Mouse (Mus musculus) adrenal gland, postnatal 10 days (tissue): ENCODE results near the gene Zcchc2. TPM values are rescaled to one million over a fixed set of nuclear protein-coding genes. Genes with fewer than 3 reads are reported as not detected.

Experiments
- DNase-seq: peaks from one replicate; pipeline ENCODE4 v3.0.0; 2021; ENCODE audit warnings: mixed read lengths
- total RNA-seq, 2 experiments: library from RNA; stranded (reverse); gene quantifications; 2 replicates each; pipeline ENCODE4 v1.2.3; 2021

Zcchc2 gene
- total RNA-seq, 2 experiments from 2014 or later, result 14.0 to 16.3 TPM

DNA sequence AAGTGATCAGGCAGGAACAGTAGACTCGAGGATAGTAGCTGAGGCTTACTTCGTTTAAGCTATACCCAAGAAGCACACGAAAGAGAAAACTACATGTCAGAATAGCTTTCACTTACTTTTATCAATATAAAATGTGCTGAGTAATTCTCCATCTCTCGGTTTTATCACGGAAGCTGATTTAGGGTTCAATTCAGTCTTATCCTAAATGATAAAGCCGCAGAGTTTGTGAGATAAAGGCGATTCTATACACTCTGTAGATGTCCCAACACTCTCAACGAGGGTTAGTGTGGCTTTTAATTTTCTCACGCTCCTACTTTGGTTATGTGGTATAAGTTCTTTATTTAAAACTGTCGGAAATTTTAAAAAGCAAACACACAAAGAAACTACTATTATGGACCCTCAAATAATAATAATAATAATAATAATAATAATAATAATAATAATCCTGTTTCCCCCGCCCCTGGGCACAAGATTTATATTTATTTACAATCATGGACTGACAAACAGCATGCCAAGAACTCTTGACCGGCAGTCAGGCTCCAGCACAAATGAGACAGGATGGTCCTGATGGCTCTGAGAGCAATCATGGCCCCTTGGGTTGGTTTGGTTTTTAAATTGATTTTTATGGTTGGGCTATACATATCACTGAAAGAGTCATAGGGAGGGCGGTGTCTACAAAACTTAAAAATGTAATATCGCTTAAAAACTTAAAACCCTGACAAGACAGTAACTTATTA is 1.1 kb upstream of the Zcchc2 start:
- no peak for DNase-seq

DNA sequence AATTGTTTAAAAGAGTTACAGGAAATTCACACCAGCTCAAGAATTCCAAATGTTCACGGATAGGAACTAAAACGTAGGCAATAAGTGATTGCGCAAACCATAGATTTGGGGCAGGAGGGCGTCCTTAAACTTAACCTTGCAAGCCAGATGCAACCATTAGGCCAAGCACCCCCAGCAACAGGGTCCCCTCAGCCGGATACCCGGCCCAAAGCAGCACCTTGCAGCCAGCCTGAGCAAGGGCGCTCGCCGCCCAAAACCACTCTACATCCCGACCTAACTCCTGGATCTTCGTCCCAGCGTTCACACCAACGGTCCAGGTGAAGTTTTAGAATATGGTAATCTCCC is 594 bp upstream of the Zcchc2 start:
- DNase-seq, result peak; percentile 53

DNA sequence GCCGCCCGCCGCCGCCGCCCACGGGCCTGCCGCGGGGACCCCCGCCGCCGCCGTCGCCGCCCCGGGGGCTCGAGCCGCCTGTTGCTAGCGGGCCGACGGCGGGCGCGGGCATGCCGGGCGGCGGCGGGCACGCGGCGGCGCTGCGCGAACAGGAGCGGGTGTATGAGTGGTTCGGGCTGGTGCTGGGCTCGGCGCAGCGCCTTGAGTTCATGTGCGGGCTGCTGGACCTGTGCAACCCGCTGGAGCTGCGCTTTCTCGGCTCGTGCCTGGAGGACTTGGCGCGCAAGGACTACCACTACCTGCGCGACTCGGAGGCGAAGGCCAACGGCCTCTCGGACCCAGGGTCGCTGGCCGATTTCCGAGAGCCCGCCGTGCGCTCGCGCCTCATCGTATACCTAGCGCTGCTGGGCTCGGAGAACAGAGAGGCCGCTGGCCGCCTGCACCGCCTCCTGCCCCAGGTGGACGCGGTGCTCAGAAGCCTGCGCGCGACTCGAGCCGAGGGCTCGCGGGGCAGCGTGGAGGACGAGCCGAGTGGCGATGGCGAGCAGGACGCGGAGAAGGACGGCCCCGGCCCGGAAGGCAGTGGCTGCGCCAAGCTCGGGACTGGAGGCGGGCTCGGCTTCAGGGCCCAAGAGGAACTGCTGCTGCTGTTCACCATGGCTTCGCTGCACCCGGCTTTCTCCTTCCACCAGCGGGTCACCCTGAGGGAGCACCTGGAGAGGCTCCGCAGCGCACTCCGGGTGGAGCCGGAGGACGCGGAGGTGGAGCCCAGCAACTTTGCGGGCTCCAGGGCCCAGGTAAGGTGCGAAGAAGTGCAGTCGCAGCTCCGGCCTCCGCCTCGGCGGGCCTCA is 930 bp downstream of the Zcchc2 start:
- DNase-seq, result peak; percentile 76

DNA sequence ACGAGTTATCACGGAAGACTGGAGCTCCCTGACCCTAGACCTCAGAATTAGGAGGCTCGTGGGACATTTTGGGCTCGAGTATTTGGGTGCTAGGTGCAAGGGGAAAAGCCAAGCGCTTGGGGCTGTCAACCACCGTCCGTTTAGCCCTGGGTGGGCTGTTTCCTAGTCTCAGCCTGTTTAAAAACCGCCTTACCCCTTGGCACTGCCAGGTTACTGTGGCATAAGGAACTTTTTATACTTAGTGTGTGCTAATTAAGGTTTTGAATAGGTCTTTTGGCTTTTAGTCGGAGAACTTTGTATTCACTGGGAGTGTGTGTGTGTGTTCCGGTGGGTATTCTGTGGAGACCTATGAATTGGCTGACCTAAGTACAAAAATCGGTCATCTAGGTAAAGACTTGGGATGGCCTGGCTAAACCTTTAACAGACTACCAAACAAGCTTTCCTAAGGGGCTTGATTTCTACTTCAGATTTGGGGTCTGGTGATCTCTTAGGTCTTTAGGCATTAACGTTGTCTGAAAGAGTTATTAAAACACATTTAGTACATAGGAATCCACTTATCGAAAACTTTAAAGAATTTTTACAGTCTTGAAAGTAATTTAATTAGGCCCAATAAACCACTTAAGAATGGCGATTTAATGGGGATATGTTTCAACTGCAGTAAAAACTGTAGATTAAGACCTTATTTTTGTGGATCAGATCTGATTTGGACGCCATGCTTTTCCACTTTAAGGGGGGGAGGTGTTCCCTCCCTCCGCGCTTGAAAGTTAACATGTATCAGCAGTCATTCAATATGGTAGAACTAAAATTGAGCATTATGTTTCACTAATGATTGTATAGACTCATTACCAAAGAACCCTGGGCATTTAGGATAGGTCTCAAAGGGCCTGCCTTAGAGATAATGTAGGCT is 2.0 kb downstream of the Zcchc2 start:
- no peak for DNase-seq

DNA sequence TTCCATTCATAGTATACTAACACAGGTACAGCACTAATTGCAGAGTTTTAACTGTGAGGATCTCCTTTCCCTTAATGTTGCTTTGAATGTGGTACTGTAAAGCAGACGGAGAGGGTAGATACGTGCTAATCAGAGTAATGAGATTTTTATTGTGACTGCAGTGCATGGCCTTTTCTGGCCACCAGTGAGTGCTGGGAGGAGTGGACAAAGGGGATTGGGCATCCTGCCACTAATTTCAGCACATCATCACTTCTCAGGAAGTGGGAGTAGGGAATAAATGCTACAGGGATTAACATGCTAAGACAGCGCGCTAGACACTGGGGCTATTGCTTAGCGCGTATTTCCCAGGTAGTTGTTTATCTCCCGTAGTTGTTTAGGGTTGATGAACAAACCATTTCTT is 3.0 kb downstream of the Zcchc2 start:
- peak; percentile 61 for DNase-seq

DNA sequence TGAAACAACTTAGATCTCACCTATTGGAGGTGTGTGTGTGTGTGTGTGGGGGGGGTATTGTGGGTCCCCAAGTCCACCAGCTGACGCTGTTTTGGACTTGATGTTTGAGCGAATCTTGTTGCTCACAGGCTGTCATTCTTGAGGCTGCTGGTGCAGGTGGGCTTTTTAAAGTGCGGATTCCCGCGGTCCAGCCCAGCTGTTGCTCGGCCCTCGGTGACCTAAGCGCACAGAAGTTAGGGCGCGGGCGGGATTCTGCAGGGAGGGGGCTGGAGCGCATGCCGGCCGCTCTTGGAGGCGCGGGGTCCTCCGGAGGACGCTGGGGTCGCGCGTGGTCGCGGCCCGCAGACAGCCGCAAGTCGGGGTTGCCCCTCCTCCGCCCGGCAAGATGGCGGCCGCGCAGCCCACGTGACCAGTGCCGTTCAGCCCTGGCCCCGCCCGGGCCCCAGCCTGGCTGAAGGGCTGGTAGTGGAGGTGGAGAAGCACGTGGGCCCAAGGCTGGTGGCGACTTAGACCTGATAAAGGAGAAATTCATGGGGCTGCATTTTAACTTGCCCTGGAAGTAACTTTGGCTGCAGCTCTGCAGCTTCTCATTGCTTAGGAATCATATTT is 3.5 kb downstream of the Zcchc2 start:
- peak; percentile 94 for DNase-seq

DNA sequence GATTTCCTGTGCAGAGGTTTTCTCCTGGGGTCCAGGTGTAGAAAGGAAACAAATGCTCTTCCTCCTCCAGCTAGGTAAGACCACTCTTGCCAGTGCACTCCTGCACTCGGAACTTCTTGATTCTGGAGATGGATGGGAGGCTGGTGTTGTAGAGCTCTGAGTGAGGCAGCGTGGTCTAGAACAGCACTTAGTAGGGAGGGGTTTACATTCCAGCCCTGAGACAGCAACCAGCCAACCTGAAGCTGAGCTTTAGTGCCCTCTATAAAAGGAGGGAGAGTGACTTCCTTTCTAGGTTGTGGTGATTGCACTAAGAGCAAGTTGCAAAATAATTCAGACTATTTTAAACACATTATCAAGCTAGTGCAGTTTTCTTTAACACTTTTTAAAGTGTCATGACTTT is 5.8 kb downstream of the Zcchc2 start:
- no peak for DNase-seq

DNA sequence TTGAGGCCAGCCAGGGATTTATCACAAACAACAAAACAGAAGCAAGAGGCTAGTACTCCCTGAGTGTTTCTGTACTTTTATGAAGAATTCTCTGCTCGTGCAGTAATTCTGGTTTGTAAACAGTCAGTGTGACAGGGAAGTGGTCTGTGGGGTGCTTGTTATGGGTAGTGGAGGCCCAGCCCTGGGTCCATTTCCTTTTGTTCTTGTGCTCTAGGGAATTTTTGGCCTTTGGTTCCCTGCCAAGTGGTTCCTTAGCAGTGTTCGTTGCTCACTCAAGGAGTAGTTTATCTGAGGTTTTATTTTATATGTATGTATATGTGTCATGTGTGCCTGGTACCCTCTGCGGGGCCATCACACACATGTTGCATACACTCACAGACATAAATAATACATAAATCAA is 7.1 kb downstream of the Zcchc2 start:
- DNase-seq, result peak; percentile 60

DNA sequence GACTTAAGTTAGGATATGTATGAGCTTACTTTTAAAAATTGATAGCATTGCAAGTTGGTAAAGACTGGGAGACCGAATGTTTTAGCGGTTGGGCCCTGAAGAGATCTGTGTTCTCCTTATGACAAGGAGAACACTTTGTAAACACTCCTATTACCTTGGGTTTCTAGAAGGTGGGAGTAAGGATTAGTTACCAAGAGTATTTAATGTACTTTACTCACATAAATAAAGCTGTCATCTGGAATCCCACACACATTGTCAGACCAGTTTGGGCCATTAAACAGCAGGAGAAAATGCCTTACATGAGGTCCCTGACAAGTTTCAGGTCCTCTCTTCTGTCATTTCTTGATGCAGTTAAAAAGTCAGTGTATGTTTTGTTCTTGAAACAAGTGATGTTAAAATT is 9.6 kb downstream of the Zcchc2 start:
- no peak for DNase-seq

DNA sequence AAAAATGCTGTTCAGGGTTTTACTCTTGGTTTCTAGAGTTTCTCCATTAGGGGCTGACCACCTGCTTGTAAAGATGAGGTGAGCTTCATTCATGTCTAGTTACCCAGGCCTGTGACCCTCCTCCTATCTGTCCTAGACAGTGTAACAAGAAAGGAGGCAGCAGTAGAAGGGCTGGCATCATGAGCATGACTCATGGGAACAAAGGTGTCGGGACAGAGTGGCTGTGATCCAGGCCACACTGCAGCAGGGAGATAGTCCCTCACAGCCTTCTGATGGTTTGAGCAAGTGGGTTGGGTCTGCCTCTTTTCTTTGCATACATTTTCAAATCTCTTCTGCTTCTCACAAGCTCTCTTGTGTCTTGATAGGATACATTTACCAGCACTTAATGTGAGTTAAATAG is 17.4 kb downstream of the Zcchc2 start:
- DNase-seq, result peak; percentile 25

DNA sequence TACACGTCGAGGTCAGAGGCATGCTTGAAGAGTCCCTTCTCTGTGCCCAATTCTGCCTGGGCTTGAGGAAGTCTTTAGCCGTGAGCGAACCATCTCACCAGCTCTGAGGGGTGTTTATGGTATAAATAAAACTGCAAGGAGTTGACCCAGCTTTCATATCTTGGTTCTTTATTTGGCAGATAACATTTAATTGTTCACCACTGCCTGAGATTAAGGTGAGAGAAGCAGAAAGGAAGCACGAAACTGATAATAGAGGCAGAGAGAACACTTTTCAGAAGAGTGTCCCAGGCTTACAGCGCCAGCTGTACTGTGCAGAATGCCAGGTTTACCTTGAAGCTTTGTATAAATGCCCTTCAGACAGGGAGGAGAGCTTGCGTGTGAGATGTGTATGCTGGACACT is 20.9 kb downstream of the Zcchc2 start:
- no peak for DNase-seq

DNA sequence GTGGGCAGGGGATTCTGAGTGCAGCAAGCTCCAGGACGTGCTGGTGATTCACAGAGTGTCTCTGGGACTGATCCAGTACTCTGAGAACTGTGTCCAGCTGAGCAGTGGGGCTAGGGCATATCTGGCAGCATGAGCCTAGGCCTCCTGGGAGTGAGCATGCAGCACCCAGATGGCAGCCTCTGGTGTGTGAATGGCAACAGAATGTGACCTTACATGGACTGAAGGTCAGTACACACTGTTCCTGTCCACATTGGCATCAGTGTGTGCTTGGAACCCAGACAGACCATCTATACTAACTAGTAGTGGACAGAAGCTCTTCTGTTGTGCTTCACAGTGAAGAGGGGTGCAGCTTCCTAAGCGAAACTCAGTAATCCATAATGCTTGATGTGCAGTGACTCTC is 23.6 kb downstream of the Zcchc2 start:
- peak; percentile 56 for DNase-seq

DNA sequence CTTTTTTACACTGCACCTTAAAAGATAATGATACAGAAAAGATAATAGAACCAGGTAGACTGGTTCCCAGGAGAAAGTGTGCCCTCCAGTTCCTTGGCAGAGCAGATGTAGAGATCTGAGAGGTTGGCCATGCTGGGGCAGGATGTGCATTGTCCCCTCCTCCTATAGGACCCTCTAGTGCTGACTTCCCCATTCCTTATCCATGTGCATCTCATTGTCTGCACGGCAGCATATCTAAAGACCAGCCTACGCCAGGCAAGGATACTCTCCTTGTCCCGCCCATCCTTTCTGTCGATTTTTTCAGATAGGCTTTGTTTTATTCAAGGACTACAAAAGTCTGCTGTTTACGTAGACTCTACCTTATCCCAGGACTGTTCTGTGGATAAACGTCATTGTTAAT is 26.1 kb downstream of the Zcchc2 start:
- DNase-seq, result no peak

DNA sequence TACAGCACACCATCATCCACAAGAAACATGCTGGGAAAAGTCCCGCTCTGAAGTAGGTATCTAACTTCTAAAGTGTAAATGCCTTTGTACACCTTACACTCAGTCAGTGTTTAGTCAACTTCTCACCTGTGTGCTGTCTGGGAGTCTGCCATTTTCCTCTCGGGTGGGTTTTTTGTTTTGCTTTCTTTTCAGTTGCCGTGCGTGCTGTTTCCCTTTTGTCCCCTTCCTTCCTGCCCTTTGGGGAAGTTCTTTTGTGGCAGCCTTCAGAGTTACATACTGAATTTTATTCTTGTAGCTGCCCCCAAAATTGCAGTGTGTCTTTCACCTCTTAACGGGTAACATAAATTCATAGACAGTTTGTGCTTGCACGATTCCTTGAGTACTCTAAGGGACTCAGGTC is 29.6 kb downstream of the Zcchc2 start:
- DNase-seq, result no peak

DNA sequence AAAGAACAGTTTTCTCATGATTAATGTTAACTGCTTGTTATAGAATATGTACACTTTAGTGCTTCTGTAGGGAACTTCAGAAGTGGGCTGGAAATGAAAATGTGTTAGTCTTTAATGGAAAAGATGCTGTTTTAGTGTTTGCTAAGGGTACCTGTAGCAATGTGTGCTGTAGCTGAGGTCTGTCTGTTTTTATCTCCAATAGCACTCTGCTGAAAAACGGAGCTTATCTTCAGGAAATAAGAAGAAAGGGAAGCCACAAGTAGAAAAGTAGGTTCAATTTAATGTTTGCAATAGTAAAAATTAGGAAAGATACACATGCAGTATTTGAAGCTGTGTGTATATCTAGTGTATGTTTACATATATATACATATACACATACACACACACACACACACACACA is 32.8 kb downstream of the Zcchc2 start:
- no peak for DNase-seq

DNA sequence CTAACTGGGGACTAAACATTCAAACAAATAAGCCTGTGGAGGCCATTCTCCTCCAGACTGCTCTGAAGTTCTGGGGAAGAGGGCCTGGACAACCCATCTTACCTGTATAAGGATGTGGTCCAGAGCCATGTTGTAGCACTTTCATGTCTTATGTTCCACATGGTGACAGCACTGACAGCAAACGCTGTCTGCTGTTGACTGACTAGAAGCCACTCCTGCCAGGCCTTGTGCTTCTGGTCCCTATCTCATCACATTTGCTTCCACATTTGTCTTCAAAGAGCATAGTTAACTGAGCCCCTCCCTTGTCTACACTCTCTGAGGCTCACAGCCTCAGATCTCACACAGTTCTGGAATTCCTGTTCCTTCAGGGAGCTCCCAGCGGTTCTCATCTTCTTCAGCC is 34.0 kb downstream of the Zcchc2 start:
- no peak for DNase-seq

DNA sequence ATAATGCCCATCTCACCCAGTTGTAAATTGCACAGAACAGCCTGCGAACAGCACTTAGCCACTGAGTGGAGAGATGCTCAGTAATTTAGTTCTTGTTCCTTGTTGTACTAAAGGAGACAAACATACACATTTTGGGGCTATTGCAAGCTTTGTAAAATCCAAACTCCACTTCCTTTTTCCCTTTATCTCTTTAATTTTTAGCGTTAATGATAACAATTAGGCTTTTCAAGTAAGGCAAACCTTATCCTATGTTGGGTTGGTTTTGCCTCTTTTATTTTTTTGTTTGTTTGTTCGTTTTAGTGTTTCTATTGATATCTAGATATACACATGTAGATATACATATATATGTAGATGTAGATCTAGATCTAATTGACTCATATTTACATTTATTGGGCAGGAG is 34.6 kb downstream of the Zcchc2 start:
- no peak for DNase-seq

DNA sequence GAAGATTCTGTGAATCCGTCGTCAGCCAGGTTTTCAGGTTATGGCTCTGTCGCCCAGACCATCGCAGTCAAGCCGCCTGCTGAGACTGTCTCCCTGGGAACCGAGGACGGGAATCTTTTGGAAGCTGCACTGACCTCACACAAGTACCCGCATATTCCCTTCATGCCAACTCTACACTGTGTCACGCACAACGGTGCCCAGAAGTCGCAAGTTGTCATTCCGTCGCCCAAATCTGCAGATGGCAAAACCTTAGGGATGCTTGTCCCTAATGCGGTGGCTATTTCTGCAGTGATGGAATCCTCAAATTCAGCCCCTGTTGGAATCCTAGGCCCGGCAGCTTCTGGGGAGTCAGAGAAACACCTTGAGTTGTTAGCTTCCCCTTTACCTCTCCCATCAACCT is 39.6 kb downstream of the Zcchc2 start:
- no peak for DNase-seq

DNA sequence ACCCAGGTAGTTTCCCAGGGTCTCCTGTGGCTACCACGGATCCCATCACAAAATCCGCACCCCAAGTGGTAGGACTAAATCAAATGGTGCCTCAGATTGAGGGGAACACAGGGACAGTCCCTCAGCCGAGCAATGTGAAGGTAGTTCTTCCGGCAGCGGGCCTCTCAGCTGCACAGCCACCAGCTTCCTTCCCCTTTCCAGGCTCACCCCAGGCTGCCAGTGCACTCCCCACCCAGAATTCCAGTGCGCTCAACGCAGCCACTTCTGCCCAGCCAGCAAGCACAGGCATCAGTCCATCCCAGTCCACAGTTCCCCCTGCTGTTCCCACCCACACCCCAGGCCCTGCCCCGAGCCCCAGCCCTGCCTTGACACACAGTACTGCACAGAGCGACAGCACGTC is 40.1 kb downstream of the Zcchc2 start:
- DNase-seq, result no peak

DNA sequence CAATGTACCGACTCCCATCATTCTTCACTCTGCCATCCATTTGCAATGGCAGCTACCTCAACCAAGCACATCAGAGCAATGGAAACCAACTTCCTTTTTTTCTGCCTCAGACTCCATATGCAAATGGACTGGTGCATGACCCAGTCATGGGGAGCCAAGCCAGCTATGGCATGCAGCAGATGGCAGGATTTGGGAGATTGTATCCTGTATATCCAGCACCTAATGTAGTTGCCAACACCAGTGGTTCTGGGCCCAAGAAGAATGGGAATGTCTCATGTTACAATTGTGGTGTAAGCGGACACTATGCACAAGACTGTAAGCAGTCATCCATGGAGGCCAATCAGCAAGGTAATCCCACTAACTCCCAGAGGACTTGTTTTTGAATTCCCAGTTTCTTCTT is 40.7 kb downstream of the Zcchc2 start:
- DNase-seq, result no peak

DNA sequence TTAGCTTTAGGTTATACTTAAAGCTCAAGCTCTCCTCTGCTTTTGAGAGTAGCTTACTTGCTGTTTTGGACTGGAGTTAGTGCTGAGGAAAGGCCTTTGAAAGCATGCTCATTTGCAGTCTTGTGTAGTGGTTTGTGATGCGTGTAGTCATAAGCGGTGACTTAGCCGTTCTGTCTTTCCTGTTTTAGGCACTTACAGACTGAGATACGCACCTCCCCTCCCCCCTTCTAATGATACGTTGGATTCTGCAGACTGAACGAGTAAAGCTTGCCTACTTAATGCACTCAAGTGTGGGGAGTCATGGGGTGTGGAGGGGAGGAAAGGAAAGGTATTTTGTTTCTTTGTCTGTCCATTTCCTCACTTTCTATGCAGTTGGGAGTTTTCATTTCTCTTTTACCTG is 41.7 kb downstream of the Zcchc2 start:
- DNase-seq, result no peak

DNA sequence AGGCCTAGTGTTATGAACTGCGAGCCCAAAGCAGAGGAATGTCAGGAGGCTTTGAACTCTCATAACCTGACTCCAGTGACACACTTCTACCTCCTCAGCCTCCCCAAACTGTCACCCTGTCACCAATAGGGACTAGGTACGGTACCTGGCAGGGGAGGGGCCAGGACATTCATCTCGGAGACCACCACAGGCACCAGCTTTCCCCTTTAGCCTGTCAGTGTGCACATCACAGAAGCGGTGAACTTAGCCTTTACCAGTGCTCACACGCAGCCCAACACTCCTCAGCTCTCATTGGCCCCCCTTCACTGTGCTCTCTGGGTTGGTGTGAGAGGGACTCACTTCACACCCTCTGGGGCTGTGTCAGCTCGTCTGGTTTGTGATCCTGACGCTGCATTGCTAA is 44.6 kb downstream of the Zcchc2 start:
- no peak for DNase-seq
